ENCODE assay signal across 12 mouse cellular contexts in genomic region chr9:114544754-114545393, GRCm38 (mm10). TPM values are rescaled to one million over a fixed set of nuclear protein-coding genes. Genes with fewer than 3 reads are reported as not detected.
A peak's percentile ranks its signal among the peaks of the same experiment; 100 is the strongest.
DNase-seq lines count a peak whose midpoint lies in the region; ATAC-seq and TF ChIP-seq lines count a peak whose summit lies in the region.
"Had no signal": no experiment of that assay in that cellular context is flagged by ENCODE, and none has a peak within 500 bp of the region (broad histone marks: within the 10 kb centered on the region; RNA-seq: fewer than 3 reads in every experiment).

No protein-coding gene starts in this region.

- TF ChIP-seq CTCF in midbrain, postnatal 0 days (IDR thresholded peaks at IDR 0.05): no peak

- H3K4me3 ChIP-seq in forebrain, embryonic 14.5 days (ENCODE audit: low read depth, low read length): no peak overlapping the region
- H3K4me3 ChIP-seq in forebrain, embryonic 13.5 days: no peak overlapping the region
- no peak overlapping the region for H3K4me3 ChIP-seq in midbrain, postnatal 0 days (ENCODE audit: low read depth, low read length)
- H3K4me3 ChIP-seq in midbrain, embryonic 13.5 days (replicated peaks): no peak overlapping the region
- H3K4me3 ChIP-seq in stomach, embryonic 16.5 days (replicated peaks; ENCODE audit: low read length): no peak overlapping the region

- H3K4me1 ChIP-seq in forebrain, embryonic 14.5 days (ENCODE audit: control insufficient read depth, insufficient read depth, low read length): peaks cover 4% of the 10 kb centered on the region
- peaks cover 34% of the 10 kb centered on the region for H3K4me1 ChIP-seq in forebrain, embryonic 13.5 days
- no peaks in the 10 kb centered on the region for H3K4me1 ChIP-seq in midbrain, postnatal 0 days (ENCODE audit: insufficient read depth, low read length)
- peaks cover 34% of the 10 kb centered on the region for H3K4me1 ChIP-seq in midbrain, embryonic 13.5 days (replicated peaks)
- H3K4me1 ChIP-seq in stomach, embryonic 16.5 days (ENCODE audit: control insufficient read depth, insufficient read depth, low read length): peaks cover 9% of the 10 kb centered on the region

- no peak overlapping the region for H3K27ac ChIP-seq in forebrain, embryonic 14.5 days (ENCODE audit: low read depth, low read length)
- no peak overlapping the region for H3K27ac ChIP-seq in forebrain, embryonic 13.5 days
- no peak overlapping the region for H3K27ac ChIP-seq in midbrain, postnatal 0 days (ENCODE audit: low read depth, low read length)
- no peak overlapping the region for H3K27ac ChIP-seq in midbrain, embryonic 13.5 days
- H3K27ac ChIP-seq in stomach, embryonic 16.5 days (ENCODE audit: low read length): peak overlapping the region; percentile 91

- H3K36me3 ChIP-seq in forebrain, embryonic 14.5 days (ENCODE audit: control insufficient read depth, insufficient read depth, low read length): no peaks in the 10 kb centered on the region
- H3K36me3 ChIP-seq in forebrain, embryonic 13.5 days (ENCODE audit: poor library complexity, severe bottlenecking): no peaks in the 10 kb centered on the region
- no peaks in the 10 kb centered on the region for H3K36me3 ChIP-seq in midbrain, postnatal 0 days (ENCODE audit: insufficient read depth, low read length)
- H3K36me3 ChIP-seq in midbrain, embryonic 13.5 days: no peaks in the 10 kb centered on the region
- no peaks in the 10 kb centered on the region for H3K36me3 ChIP-seq in stomach, embryonic 16.5 days (ENCODE audit: control insufficient read depth, insufficient read depth, low read length)

- H3K4me2 ChIP-seq in forebrain, embryonic 14.5 days (ENCODE audit: low read length): no peak overlapping the region
- H3K4me2 ChIP-seq in forebrain, embryonic 13.5 days: no peak overlapping the region
- no peak overlapping the region for H3K4me2 ChIP-seq in midbrain, postnatal 0 days (ENCODE audit: low read depth, low read length, poor library complexity, severe bottlenecking)
- no peak overlapping the region for H3K4me2 ChIP-seq in midbrain, embryonic 13.5 days (replicated peaks)
- peak overlapping the region; percentile 20; the same call in 1 of the 2 replicates for H3K4me2 ChIP-seq in stomach, embryonic 16.5 days (ENCODE audit: low read depth, low read length)

- ATAC-seq in forebrain, embryonic 14.5 days: no peak
- ATAC-seq in forebrain, embryonic 13.5 days: no peak
- ATAC-seq in midbrain, postnatal 0 days (ENCODE audit: low FRiP score): no peak
- no peak for ATAC-seq in midbrain, embryonic 13.5 days
- ATAC-seq in stomach, embryonic 16.5 days (ENCODE audit: insufficient read depth, low FRiP score): no peak

- WGBS in forebrain, embryonic 14.5 days: 20% methylated on average over 9 of the region's 9 CpGs
- WGBS in forebrain, embryonic 13.5 days: 25% methylated on average over 9 of the region's 9 CpGs
- 33% methylated on average over 9 of the region's 9 CpGs for WGBS in midbrain, postnatal 0 days
- 35% methylated on average over 9 of the region's 9 CpGs for WGBS in midbrain, embryonic 13.5 days
- WGBS in stomach, embryonic 16.5 days: 30% methylated on average over 9 of the region's 9 CpGs

- no peak overlapping the region for H3K9ac ChIP-seq in forebrain, embryonic 14.5 days (ENCODE audit: low read length)
- no peak overlapping the region for H3K9ac ChIP-seq in forebrain, embryonic 13.5 days
- no peak overlapping the region for H3K9ac ChIP-seq in midbrain, postnatal 0 days (replicated peaks; ENCODE audit: low read length, poor library complexity, severe bottlenecking)
- no peak overlapping the region for H3K9ac ChIP-seq in midbrain, embryonic 13.5 days (replicated peaks)
- no peak overlapping the region for H3K9ac ChIP-seq in stomach, embryonic 16.5 days (ENCODE audit: low read length)

- H3K9me3 ChIP-seq in forebrain, embryonic 14.5 days (replicated peaks; ENCODE audit: control insufficient read depth, low read length): no peaks in the 10 kb centered on the region
- H3K9me3 ChIP-seq in forebrain, embryonic 13.5 days (replicated peaks): no peaks in the 10 kb centered on the region
- H3K9me3 ChIP-seq in midbrain, postnatal 0 days (ENCODE audit: low read length): no peaks in the 10 kb centered on the region
- H3K9me3 ChIP-seq in midbrain, embryonic 13.5 days: no peaks in the 10 kb centered on the region
- H3K9me3 ChIP-seq in stomach, embryonic 16.5 days (replicated peaks; ENCODE audit: control insufficient read depth, low read length): no peaks in the 10 kb centered on the region

- DNase-seq in forebrain, embryonic 14.5 days (ENCODE audit: low spot score): peak; percentile 57
- peak; percentile 33 for DNase-seq in midbrain, postnatal 0 days (ENCODE audit: low spot score)
- peak; percentile 58 for DNase-seq in kidney, postnatal 10 days
- DNase-seq in layer of hippocampus, postnatal 25 days (ENCODE audit: extremely low spot score in 1 of 2, low spot score in 1 of 2): no peak
- DNase-seq in right cerebral cortex, adult 18-20 months: no peak
- DNase-seq: cerebellum, adult 11-12 months had no signal

- 0 out of 2 replicates have a peak, but pooled peaks cover 7% of the 10 kb centered on the region for H3K27me3 ChIP-seq in forebrain, embryonic 14.5 days (replicated peaks; ENCODE audit: control insufficient read depth, insufficient read depth, low read length)
- H3K27me3 ChIP-seq in forebrain, embryonic 13.5 days: peaks cover 37% of the 10 kb centered on the region
- H3K27me3 ChIP-seq in midbrain, postnatal 0 days (ENCODE audit: insufficient read depth, low read length): no peaks in the 10 kb centered on the region
- peaks cover 5% of the 10 kb centered on the region; the same call in 1 of the 2 replicates for H3K27me3 ChIP-seq in midbrain, embryonic 13.5 days
- H3K27me3 ChIP-seq in stomach, embryonic 16.5 days (ENCODE audit: control insufficient read depth, insufficient read depth, low read length): no peaks in the 10 kb centered on the region

RNA-seq across cellular contexts. Expression of gene Trim71, which starts 19.3 kb away (rescaled TPM):
- polyA plus RNA-seq in forebrain, embryonic 14.5 days (2014; fragmentation: Nextera tagmentation; extraction: Ambion mirVana): 0.04 and 0.05 TPM in 2 replicates
- 0.13 and 0.14 TPM in 2 replicates for polyA plus RNA-seq in forebrain, embryonic 13.5 days (2015; fragmentation: Nextera tagmentation; extraction: Ambion mirVana)
- 0.14 and 0.27 TPM in 2 replicates for total RNA-seq in midbrain, postnatal 0 days (2014; rRNA removed)
- polyA plus RNA-seq in midbrain, postnatal 0 days (2015; fragmentation: Nextera tagmentation; extraction: Ambion mirVana): 0.14 and 0.15 TPM in 2 replicates
- 0.30 and 0.32 TPM in 2 replicates for polyA plus RNA-seq in midbrain, embryonic 13.5 days (2015; fragmentation: Nextera tagmentation; extraction: Ambion mirVana)
- polyA plus RNA-seq in stomach, embryonic 16.5 days (2015; fragmentation: Nextera tagmentation; extraction: Ambion mirVana): 0.96 and 0.98 TPM in 2 replicates
- 1 to 10 TPM in 1 of 2 experiments, under 1 TPM in 1; 0.91 to 1.2 TPM for total RNA-seq in layer of hippocampus, postnatal 25 days (2021)
- total RNA-seq: heart, adult 8-10 months; megakaryocyte-erythroid progenitor cell, adult 5-6 weeks had no signal

RNA-seq across cellular contexts. Expression of gene C130032M10Rik, which starts 29.4 kb away (rescaled TPM):
- polyA plus RNA-seq in forebrain, embryonic 14.5 days (2014; fragmentation: Nextera tagmentation; extraction: Ambion mirVana): not detected in 2 replicates
- not detected in 2 replicates for polyA plus RNA-seq in forebrain, embryonic 13.5 days (2015; fragmentation: Nextera tagmentation; extraction: Ambion mirVana)
- not detected in 2 replicates for total RNA-seq in midbrain, postnatal 0 days (2014; rRNA removed)
- not detected in 2 replicates for polyA plus RNA-seq in midbrain, postnatal 0 days (2015; fragmentation: Nextera tagmentation; extraction: Ambion mirVana)
- polyA plus RNA-seq in midbrain, embryonic 13.5 days (2015; fragmentation: Nextera tagmentation; extraction: Ambion mirVana): not detected in 2 replicates
- 0.19 TPM in 1 of 2 replicates, not detected in the other for polyA plus RNA-seq in stomach, embryonic 16.5 days (2015; fragmentation: Nextera tagmentation; extraction: Ambion mirVana)
- not detected for total RNA-seq in layer of hippocampus, postnatal 25 days (2021)
- total RNA-seq: heart, adult 8-10 months; megakaryocyte-erythroid progenitor cell, adult 5-6 weeks had no signal
- polyA plus RNA-seq: testis, adult 2 months had no signal

RNA-seq across cellular contexts. Expression of gene Ccr4, which starts 40.2 kb away (rescaled TPM):
- polyA plus RNA-seq in forebrain, embryonic 14.5 days (2014; fragmentation: Nextera tagmentation; extraction: Ambion mirVana): not detected in 2 replicates
- not detected in 2 replicates for polyA plus RNA-seq in forebrain, embryonic 13.5 days (2015; fragmentation: Nextera tagmentation; extraction: Ambion mirVana)
- not detected in 2 replicates for total RNA-seq in midbrain, postnatal 0 days (2014; rRNA removed)
- polyA plus RNA-seq in midbrain, postnatal 0 days (2015; fragmentation: Nextera tagmentation; extraction: Ambion mirVana): not detected in 2 replicates
- polyA plus RNA-seq in midbrain, embryonic 13.5 days (2015; fragmentation: Nextera tagmentation; extraction: Ambion mirVana): not detected in 2 replicates
- 0.04 TPM in 1 of 2 replicates, not detected in the other for polyA plus RNA-seq in stomach, embryonic 16.5 days (2015; fragmentation: Nextera tagmentation; extraction: Ambion mirVana)
- not detected for total RNA-seq in layer of hippocampus, postnatal 25 days (2021)
- total RNA-seq: heart, adult 8-10 months; megakaryocyte-erythroid progenitor cell, adult 5-6 weeks had no signal

Comparison
In these comparisons a context has a peak if more than half of its experiments do, and no peak if none do; other contexts are left out.
1. DNase-seq: peak in forebrain, embryonic 14.5 days (single experiment), midbrain, postnatal 0 days (single experiment) and kidney, postnatal 10 days (single experiment); none in layer of hippocampus, postnatal 25 days (0 of 2) and right cerebral cortex, adult 18-20 months (single experiment).